Mouse (Mus musculus) E14TG2a.4 (cell line): Measurements from ENCODE around the gene Rasa1.

Experiments used
- CTCF ChIP-seq: conservative IDR thresholded peaks from 2 replicates; pipeline ENCODE4 v1.5.1; 2014; ENCODE audit warnings: low read length
- NANOG ChIP-seq: IDR thresholded peaks from 2 replicates; pipeline ENCODE4 v1.6.1; 2014; ENCODE audit warnings: borderline replicate concordance, low read length, mixed read lengths

- TF ChIP-seq CTCF (no peak), NANOG (no peak)
These were observed 905 bp downstream of the Rasa1 start for GRCm38 (mm10) chr13:85287876-85288573.
